Mouse (Mus musculus) subcutaneous adipose tissue, adult 2 months (tissue): Measurements from ENCODE around the gene Igsf9b. TPM values are rescaled to one million over a fixed set of nuclear protein-coding genes. Genes with fewer than 3 reads are reported as not detected.

ENCODE experiments used
- polyA plus RNA-seq: library from polyadenylated mRNA; depleted of rRNA; stranded (reverse); fragments of >200 nt; gene quantifications from 2 replicates; pipeline ENCODE4 v1.2.3, GENCODE M21; 2012; ENCODE audit warnings: low replicate concordance; rRNA removed

Gene Igsf9b
- 0.17 and 3.3 TPM in 2 replicates for polyA plus RNA-seq

DNA sequence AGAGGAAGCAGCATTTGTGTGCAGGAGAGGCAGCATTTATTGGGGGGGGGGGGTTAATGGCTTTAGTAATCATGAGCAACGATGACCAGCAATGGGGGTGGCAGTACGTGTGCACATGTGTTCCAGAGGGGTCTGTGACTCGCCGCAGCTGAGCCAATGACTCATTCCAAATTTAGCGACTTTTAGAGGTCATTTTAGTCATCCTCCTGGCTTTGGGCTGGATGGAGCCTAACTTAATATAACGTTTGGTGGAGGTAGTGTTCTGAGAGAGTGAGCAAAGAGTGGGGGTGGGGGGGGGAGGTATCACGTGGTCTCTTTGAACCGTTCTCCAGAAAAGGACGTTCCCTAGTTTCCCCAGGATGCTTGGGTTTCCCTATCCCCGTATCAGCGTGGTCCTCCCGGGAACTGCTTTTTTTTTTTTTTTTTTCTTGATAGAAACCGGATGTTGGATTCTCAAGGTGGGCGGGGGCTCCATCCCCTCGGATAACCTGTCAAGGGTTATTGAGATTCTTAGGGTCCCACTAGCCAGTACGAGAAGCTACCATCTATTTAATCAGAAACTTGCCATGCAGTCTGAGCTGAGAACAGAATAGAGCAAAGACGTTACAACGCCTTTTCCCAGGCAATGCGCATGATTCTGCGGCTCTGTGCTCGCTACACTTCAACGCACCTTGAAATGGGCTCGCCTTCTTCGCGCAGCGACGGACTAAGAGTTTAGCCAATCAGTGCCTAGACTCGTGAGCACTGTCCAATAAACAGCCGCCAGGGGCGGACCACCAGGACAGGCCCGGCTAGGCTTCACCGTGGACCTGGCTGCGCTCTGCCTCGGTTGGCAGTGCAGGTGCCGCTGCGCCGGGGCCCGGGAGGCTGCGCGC lies at the start of gene Igsf9b:
TSS of gene Igsf9b (plus strand) at position 794 of the 875 bp plus-strand sequence.

DNA sequence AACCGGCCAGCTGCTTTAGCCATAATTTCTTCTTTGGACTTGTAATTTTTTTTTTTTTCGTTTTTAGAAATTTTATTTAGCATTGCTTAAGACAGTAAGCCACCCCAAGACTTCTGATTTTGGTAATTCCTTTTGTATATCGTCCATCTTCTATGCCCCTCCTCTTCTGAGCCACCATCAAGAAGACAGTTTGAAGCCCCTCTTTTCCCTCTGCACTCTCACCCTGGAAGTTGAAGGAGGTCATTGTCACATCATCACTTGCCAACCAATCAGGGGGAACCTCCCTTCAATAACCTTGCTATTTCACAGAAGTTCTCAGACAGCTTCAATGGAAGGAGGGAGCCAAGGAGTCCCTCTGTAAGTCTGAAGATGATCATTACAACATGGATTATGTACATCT lies 97.5 kb downstream of the Igsf9b start, which contains the start of gene Spata19:
TSS of gene Spata19 (plus strand) at position 301 of the 400 bp plus-strand sequence.

Other genes with a start within 250 kb of the Igsf9b start
- 18.7 and 46.0 TPM in 2 replicates for gene Jam3, start 143.8 kb upstream of the Igsf9b start, polyA plus RNA-seq
- not detected in 2 replicates for gene Spata19, start 97.6 kb downstream of the Igsf9b start, polyA plus RNA-seq